Mouse (Mus musculus) stomach, embryonic 16.5 days (tissue): ENCODE results near the gene Cd320. TPM values are rescaled to one million over a fixed set of nuclear protein-coding genes. Genes with fewer than 3 reads are reported as not detected.

ENCODE experiments used
- microRNA-seq: library from miRNA; unstranded; fragments of <30 nt; microRNA quantifications from one replicate; pipeline ENCODE4, GENCODE M21; 2016
- polyA plus RNA-seq: library from polyadenylated mRNA; unstranded; fragments of >200 nt; fragmentation: Nextera tagmentation; extraction: Ambion mirVana; gene quantifications from 2 replicates; pipeline ENCODE4 v1.2.1, GENCODE M21; 2015

The Cd320 gene
- polyA plus RNA-seq, 1 experiment from 2014 or later, result 52.0 TPM

Small RNA genes lying within 50 kb of the gene (microRNA-seq; reads per million reads assigned to microRNA genes)
- gene Gm27740, result not detected

Other genes with a start within 250 kb of the Cd320 start
- gene Zfp414, start 214.0 kb upstream of the Cd320 start, polyA plus RNA-seq, result 32.7 and 45.7 TPM in 2 replicates
- 1.0 and 1.1 TPM in 2 replicates for gene Pram1, start 205.0 kb upstream of the Cd320 start, polyA plus RNA-seq
- gene Hnrnpm, start 156.2 kb upstream of the Cd320 start, polyA plus RNA-seq, result 281 and 295 TPM in 2 replicates
- 56.0 and 58.8 TPM in 2 replicates for gene March2, start 124.4 kb upstream of the Cd320 start, polyA plus RNA-seq
- gene Rab11b, start 82.6 kb upstream of the Cd320 start, polyA plus RNA-seq, result 212 and 237 TPM in 2 replicates
- gene Angptl4, start 61.3 kb upstream of the Cd320 start, polyA plus RNA-seq, result 25.8 and 30.7 TPM in 2 replicates
- 24.8 and 29.0 TPM in 2 replicates for gene Kank3, start 32.6 kb upstream of the Cd320 start, polyA plus RNA-seq
- gene Rps28, start 18.5 kb upstream of the Cd320 start, polyA plus RNA-seq, result 740 and 935 TPM in 2 replicates
- 442 and 446 TPM in 2 replicates for gene Ndufa7, start 18.5 kb upstream of the Cd320 start, polyA plus RNA-seq
- not detected in 2 replicates for gene Gm7029, start 30.7 kb downstream of the Cd320 start, polyA plus RNA-seq
- 6.9 and 7.9 TPM in 2 replicates for gene Kifc1, start 47.6 kb downstream of the Cd320 start, polyA plus RNA-seq
- gene Platr17, start 62.0 kb downstream of the Cd320 start, polyA plus RNA-seq, result 0.39 and 0.40 TPM in 2 replicates
- 40.9 and 44.4 TPM in 2 replicates for gene Daxx, start 66.3 kb downstream of the Cd320 start, polyA plus RNA-seq
- 58.4 and 68.7 TPM in 2 replicates for gene Tapbp, start 72.8 kb downstream of the Cd320 start, polyA plus RNA-seq
- gene Zbtb22, start 72.8 kb downstream of the Cd320 start, polyA plus RNA-seq, result 11.4 and 12.5 TPM in 2 replicates
- 43.9 and 44.7 TPM in 2 replicates for gene Rgl2, start 86.5 kb downstream of the Cd320 start, polyA plus RNA-seq
- gene Pfdn6, start 97.3 kb downstream of the Cd320 start, polyA plus RNA-seq, result 133 and 147 TPM in 2 replicates
- gene Wdr46, start 97.6 kb downstream of the Cd320 start, polyA plus RNA-seq, result 19.0 and 23.1 TPM in 2 replicates
- 8.6 and 9.0 TPM in 2 replicates for gene B3galt4, start 108.4 kb downstream of the Cd320 start, polyA plus RNA-seq
- gene Vps52, start 112.7 kb downstream of the Cd320 start, polyA plus RNA-seq, result 42.6 and 45.0 TPM in 2 replicates
- gene Rps18, start 112.9 kb downstream of the Cd320 start, polyA plus RNA-seq, result 1,606 and 1,631 TPM in 2 replicates
- 107 and 140 TPM in 2 replicates for gene H2-K1, start 157.3 kb downstream of the Cd320 start, polyA plus RNA-seq
- 8.1 and 10.7 TPM in 2 replicates for gene Ring1, start 181.6 kb downstream of the Cd320 start, polyA plus RNA-seq
- 38.9 and 41.3 TPM in 2 replicates for gene H2-Ke6, start 185.0 kb downstream of the Cd320 start, polyA plus RNA-seq
- gene Slc39a7, start 188.6 kb downstream of the Cd320 start, polyA plus RNA-seq, result 194 and 195 TPM in 2 replicates
- 36.3 and 37.7 TPM in 2 replicates for gene Rxrb, start 188.7 kb downstream of the Cd320 start, polyA plus RNA-seq
- gene Col11a2, start 196.3 kb downstream of the Cd320 start, polyA plus RNA-seq, result 0.57 and 0.61 TPM in 2 replicates
- gene H2-Oa, start 249.2 kb downstream of the Cd320 start, polyA plus RNA-seq, result 0.61 and 0.64 TPM in 2 replicates